Mouse (Mus musculus) left cerebral cortex, postnatal 4 days (tissue): Measurements from ENCODE around the gene Rnf148. TPM values are rescaled to one million over a fixed set of nuclear protein-coding genes. Genes with fewer than 3 reads are reported as not detected.

Experiments
- DNase-seq: peaks from one replicate; pipeline ENCODE4 v3.0.0-alpha.2; 2022
- intact Hi-C: fragments of 180-260 bp; cut with DNase I; formaldehyde crosslinking; loops from one replicate; pipeline ENCODE4 v1.15.1; 2025
- total RNA-seq, 2 experiments: library from RNA; stranded (reverse); gene quantifications; 2 replicates each; pipeline ENCODE4 v1.2.3; 2021

Gene Rnf148
- total RNA-seq: under 1 TPM; 0.72 to 0.77 TPM

GRCm38 (mm10) chr6:23655036-23655435 is at the start of gene Rnf148:
Gene Rnf148 (minus strand): TSS chr6:23655136.
- intact Hi-C loops: no loop called here
- DNase-seq: no peak

GRCm38 (mm10) chr6:23700879-23701278 is 45.9 kb upstream of the Rnf148 start:
- DNase-seq: peak; percentile 6
- intact Hi-C loops: no loop called here

DNA sequence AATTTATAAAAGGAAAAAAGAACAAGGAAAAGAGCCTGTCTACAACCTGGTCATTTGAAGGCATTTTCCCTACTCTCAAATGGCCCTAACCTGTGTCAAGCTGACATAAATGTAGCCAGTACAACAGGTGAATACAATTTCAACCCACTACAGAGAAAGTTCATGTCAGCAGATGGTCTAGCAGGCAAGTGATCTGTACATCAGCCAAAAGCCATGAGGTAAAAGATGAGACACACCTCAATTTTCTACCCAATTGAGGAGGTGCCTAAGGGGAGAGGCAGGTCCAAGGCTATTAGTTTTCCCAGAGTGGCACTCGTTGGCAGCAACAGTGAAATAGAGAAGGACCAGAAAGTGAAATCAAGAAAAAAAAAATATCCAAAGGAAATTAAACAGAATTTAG is 23.2 kb upstream of the Rnf148 start:
- intact Hi-C loops: no loop called here
- DNase-seq: no peak

DNA sequence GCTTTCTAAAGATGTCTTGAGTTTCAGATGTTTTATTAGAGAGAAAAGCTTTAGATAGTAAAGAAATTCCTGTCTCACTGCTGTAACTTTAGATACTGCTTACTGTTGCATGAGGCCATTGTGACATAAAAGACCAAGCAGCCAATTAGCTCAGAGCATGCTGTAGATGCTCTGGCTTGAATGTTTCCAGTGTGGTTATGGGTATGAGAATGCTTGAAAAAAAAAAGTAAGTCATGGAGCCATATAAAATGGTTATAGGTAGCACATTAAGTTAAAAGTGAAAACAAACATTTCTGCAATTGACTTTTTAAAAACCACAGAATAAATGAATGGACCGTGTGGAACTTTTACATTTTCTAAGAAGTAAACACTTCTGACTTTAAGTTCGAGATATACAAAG is 4.7 kb downstream of the Rnf148 start, which contains the start of gene Rnf133:
Gene Rnf133, minus strand, starts transcription at position 101 of the 400 bp plus-strand sequence.
- no peak for DNase-seq
- intact Hi-C loops: no loop called here

GRCm38 (mm10) chr6:23648732-23649131 is 6.2 kb downstream of the Rnf148 start:
- intact Hi-C loops: no loop called here

GRCm38 (mm10) chr6:23647627-23648247 is 7.2 kb downstream of the Rnf148 start:
- DNase-seq: peak; percentile 29
- intact Hi-C loops: no loop called here

More at GRCm38 (mm10) chr6:23648732-23649131, 6.2 kb downstream of the Rnf148 start:
- no peak for DNase-seq

GRCm38 (mm10) chr6:23637081-23637480 is 17.9 kb downstream of the Rnf148 start:
- intact Hi-C loops: no loop called here
- peak; percentile 53 for DNase-seq

GRCm38 (mm10) chr6:23635208-23635607 is 19.7 kb downstream of the Rnf148 start:
- DNase-seq: no peak

GRCm38 (mm10) chr6:23634016-23634415 is 20.9 kb downstream of the Rnf148 start:
- no peak for DNase-seq
- intact Hi-C loops: no loop called here

More at GRCm38 (mm10) chr6:23635208-23635607, 19.7 kb downstream of the Rnf148 start:
- intact Hi-C loops: no loop called here

GRCm38 (mm10) chr6:23630465-23630864 is 24.5 kb downstream of the Rnf148 start:
- DNase-seq: no peak
- intact Hi-C loops: no loop called here

Other genes starting within 250 kb of the Rnf148 start
- gene Rnf133, start 4.8 kb downstream of the Rnf148 start, total RNA-seq: 1 to 10 TPM in 1 of 2 experiments, under 1 TPM in 1; 0.70 to 1.2 TPM
- gene Cadps2, start 184.3 kb upstream of the Rnf148 start, total RNA-seq: 10 to 100 TPM; 36.5 to 38.5 TPM